Mouse (Mus musculus): ENCODE data around the gene Nrarp. TPM values are rescaled to one million over a fixed set of nuclear protein-coding genes. Genes with fewer than 3 reads are reported as not detected.

The Nrarp gene
- polyA plus RNA-seq, 1 experiment from 2014 or later, result 8.8 TPM

DNA sequence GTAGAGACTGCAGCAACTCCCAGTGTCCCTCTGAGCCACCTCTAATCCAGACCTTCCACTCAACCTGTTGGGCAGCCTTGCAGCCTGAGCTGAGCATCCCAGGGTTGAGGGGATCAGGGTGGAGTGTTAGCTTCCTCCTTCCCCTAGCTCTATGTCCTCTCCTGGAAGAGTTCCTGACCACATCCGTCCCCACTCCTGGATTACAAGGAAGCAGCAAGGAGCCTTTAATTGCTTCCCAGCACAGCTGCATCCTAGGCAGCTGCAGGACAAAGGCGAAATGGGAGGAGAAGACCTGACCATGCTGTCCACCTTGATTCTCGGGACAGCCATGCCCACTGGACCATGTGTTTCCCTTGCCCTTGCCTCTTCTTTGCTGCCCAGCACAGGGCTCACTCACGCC, 3.5 kb upstream of the Nrarp start:
- peak overlapping the region; percentile 62 for H3K27ac ChIP-seq (replicated peaks; ENCODE audit: low read depth, low read length)
- ATAC-seq (ENCODE audit: insufficient number of reproducible peaks, low FRiP score, low TSS enrichment, low read depth), result no peak
- no peak overlapping the region for H3K9ac ChIP-seq (ENCODE audit: low read length)
- H3K4me3 ChIP-seq (ENCODE audit: low read depth, low read length), result no peak overlapping the region
- H3K9me3 ChIP-seq (ENCODE audit: control insufficient read depth, low read length), result no peaks in the 10 kb centered on the region
- no peaks in the 10 kb centered on the region for H3K36me3 ChIP-seq (ENCODE audit: control insufficient read depth, insufficient read depth, low read length)
- 35% methylated on average over 4 of the region's 4 CpGs for WGBS
- DNase-seq (ENCODE audit: low spot score), result peak; percentile 30
- peaks cover 16% of the 10 kb centered on the region for H3K27me3 ChIP-seq (ENCODE audit: control insufficient read depth, insufficient read depth, low read length)
- peak overlapping the region; percentile 31 for H3K4me2 ChIP-seq (ENCODE audit: low read depth, severe bottlenecking)
- peaks cover 45% of the 10 kb centered on the region for H3K4me1 ChIP-seq (ENCODE audit: control insufficient read depth, insufficient read depth, low read length)

DNA sequence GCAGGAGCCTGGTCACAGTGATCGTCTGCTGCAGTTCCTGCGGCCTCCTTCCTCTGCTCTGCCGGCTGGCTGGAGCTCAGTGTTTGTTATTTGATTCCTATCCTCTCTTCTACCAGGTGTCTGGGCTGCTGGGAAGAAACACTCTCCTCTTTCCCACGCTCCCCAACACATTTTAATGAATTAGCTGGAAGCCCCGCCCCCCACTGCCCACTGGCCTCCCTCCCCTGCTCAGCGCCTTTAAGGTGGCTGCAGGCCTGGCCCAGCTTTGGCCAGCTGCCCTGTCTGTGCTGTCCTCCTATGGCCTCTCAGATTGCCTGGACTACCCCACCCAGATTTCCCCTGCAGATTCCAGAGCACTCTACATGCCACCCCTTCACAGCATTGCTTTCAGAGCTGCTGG, 2.9 kb upstream of the Nrarp start:
- no peak overlapping the region for H3K4me3 ChIP-seq (ENCODE audit: low read depth, low read length)
- H3K36me3 ChIP-seq (ENCODE audit: control insufficient read depth, insufficient read depth, low read length), result no peaks in the 10 kb centered on the region
- H3K4me2 ChIP-seq (ENCODE audit: low read depth, severe bottlenecking), result peak overlapping the region; percentile 31
- peaks cover 45% of the 10 kb centered on the region for H3K4me1 ChIP-seq (ENCODE audit: control insufficient read depth, insufficient read depth, low read length)
- no peaks in the 10 kb centered on the region for H3K9me3 ChIP-seq (ENCODE audit: control insufficient read depth, low read length)
- peaks cover 20% of the 10 kb centered on the region for H3K27me3 ChIP-seq (ENCODE audit: control insufficient read depth, insufficient read depth, low read length)
- WGBS, result 3% methylated on average over 6 of the region's 6 CpGs
- 0 out of 2 replicates have a peak overlapping the region, but pooled peaks have one; percentile 34 for H3K9ac ChIP-seq (ENCODE audit: low read length)
- peak overlapping the region; percentile 62 for H3K27ac ChIP-seq (replicated peaks; ENCODE audit: low read depth, low read length)
- DNase-seq (ENCODE audit: low spot score), result peak; percentile 73
- ATAC-seq (ENCODE audit: insufficient number of reproducible peaks, low FRiP score, low TSS enrichment, low read depth), result peak; percentile 18; the same call in 1 of the 2 replicates

DNA sequence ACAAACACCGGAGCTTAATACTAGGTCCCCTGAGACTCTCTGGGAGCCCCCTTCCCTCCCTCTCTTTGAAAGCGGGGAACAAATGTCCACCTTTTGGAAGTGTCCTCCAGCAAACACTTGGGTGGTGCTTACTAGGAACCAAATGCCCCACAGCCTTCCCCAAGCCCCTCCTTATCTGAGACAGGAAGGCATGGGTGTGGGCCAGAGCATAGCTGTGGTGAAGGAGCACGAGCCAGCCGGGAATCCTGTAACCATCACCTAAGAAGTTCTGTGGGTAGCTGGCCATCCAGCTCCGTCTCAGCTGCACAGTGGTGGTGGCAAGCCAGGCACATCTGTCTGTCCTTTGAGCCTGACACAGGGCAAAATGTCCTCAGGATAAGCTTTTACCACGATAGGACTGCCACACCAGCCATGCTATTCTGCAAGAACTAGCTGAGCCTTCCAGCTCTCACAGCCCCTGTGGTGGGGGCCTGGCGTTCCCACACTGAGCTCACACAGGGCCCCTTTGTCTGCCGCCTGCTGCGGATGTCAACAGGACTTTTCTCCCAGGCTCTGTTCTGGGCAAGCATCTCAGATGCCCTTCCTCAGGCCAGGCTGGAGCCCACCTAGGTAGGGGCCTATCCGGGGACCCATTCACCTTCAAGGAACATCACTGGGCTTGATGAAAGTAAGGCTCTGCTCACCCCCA, 2.1 kb upstream of the Nrarp start:
- peak; percentile 39 for DNase-seq (ENCODE audit: low spot score)
- Histone ChIP-seq H3K4me3 (ENCODE audit: low read depth, low read length) (no peak overlapping the region), H3K27me3 (ENCODE audit: control insufficient read depth, insufficient read depth, low read length) (peaks cover 22% of the 10 kb centered on the region), H3K27ac (replicated peaks; ENCODE audit: low read depth, low read length) (0 out of 2 replicates have a peak overlapping the region, but pooled peaks have one; percentile 3), H3K4me2 (ENCODE audit: low read depth, severe bottlenecking) (no peak overlapping the region; the same call in 1 of the 2 replicates), H3K9ac (ENCODE audit: low read length) (no peak overlapping the region), H3K9me3 (ENCODE audit: control insufficient read depth, low read length) (no peaks in the 10 kb centered on the region), H3K36me3 (ENCODE audit: control insufficient read depth, insufficient read depth, low read length) (no peaks in the 10 kb centered on the region), H3K4me1 (ENCODE audit: control insufficient read depth, insufficient read depth, low read length) (peaks cover 45% of the 10 kb centered on the region)
- ATAC-seq (ENCODE audit: insufficient number of reproducible peaks, low FRiP score, low TSS enrichment, low read depth), result no peak; the same call in 1 of the 2 replicates
- 22% methylated on average over 10 of the region's 10 CpGs for WGBS

DNA sequence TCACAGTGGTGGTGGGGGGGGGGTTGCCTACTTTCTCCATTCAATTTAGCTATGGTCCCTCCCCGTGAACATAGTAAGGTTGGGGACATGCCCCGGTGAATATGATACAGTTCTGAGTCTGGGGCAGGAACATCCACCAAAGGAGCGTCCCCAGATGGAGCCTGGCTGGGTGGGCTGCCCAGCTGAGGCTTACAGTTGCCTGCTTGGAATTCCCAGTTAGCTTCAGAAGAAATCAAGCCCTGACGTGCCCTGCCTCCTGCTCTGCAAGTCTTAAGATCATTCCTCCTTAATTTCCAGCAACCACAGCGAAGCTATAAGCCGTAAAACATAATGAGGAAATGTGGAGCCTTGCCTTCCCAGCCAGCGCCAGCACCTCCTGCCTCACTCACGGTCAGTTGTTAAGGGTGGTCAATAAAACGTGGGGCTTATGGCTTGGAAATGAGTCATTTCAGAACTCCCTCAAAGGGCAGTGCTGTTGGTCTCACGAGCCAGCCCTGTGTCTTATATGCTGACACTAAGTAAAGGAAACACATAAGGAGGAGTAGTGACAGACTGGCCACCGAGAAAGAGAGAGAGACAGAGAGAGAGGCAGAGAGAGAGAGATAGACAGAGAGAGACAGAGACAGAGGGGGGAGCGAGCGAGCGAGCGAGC, 866 bp upstream of the Nrarp start:
- peak overlapping the region; percentile 48 for H3K4me3 ChIP-seq (ENCODE audit: low read depth, low read length)
- no peak overlapping the region for H3K9ac ChIP-seq (ENCODE audit: low read length)
- peak overlapping the region; percentile 81 for H3K4me2 ChIP-seq (ENCODE audit: low read depth, severe bottlenecking)
- ATAC-seq (ENCODE audit: insufficient number of reproducible peaks, low FRiP score, low TSS enrichment, low read depth) (no peak), DNase-seq (ENCODE audit: low spot score) (peak; percentile 60)
- no peaks in the 10 kb centered on the region for H3K9me3 ChIP-seq (ENCODE audit: control insufficient read depth, low read length)
- no peaks in the 10 kb centered on the region for H3K36me3 ChIP-seq (ENCODE audit: control insufficient read depth, insufficient read depth, low read length)
- peak overlapping the region; percentile 59; the same call in 1 of the 2 replicates for H3K27ac ChIP-seq (replicated peaks; ENCODE audit: low read depth, low read length)
- H3K4me1 ChIP-seq (ENCODE audit: control insufficient read depth, insufficient read depth, low read length), result peaks cover 45% of the 10 kb centered on the region
- WGBS, result 12% methylated on average over 15 of the region's 15 CpGs
- H3K27me3 ChIP-seq (ENCODE audit: control insufficient read depth, insufficient read depth, low read length), result peaks cover 31% of the 10 kb centered on the region

DNA sequence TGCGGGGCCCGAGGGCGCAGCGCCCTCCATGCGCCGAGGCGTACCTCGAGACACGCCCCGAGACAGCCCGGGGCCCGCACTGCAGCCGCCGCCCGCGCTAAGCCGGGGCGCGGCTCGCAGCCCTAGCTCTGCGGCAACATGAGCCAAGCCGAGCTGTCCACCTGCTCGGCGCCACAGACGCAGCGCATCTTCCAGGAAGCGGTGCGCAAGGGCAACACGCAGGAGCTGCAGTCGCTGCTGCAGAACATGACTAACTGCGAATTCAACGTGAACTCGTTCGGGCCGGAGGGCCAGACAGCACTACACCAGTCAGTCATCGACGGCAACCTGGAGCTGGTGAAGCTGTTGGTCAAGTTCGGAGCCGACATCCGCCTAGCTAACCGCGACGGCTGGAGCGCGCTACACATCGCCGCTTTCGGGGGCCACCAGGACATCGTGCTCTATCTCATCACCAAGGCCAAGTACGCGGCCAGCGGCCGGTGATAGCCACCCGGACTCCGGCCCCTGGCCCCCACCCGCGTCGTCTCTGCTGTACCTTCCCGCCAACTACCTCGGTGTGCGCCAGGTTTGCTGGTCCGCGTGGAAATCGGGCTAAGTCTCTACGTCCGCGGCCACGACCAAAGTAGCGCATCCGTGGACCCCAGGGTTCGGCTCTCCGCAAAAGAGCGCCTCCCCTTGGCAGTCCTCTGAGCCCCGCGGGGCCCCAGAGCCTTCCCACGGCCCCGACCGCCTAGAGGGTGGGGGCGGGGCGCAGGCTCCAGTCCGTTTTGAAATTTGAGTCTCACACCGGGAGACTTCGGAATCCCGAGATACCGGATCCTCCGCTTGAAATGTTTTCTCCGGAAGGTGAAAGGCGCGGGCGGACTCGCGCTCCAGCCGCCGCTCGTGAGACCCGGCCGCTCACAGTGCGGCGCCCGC, 674 bp downstream of the Nrarp start:
- H3K27ac ChIP-seq (replicated peaks; ENCODE audit: low read depth, low read length), result peak overlapping the region; percentile 52
- peak; percentile 68 for DNase-seq (ENCODE audit: low spot score)
- under 1% methylated on average over 100 of the region's 100 CpGs for WGBS
- peaks cover 31% of the 10 kb centered on the region for H3K27me3 ChIP-seq (ENCODE audit: control insufficient read depth, insufficient read depth, low read length)
- H3K36me3 ChIP-seq (ENCODE audit: control insufficient read depth, insufficient read depth, low read length), result no peaks in the 10 kb centered on the region
- H3K9ac ChIP-seq (ENCODE audit: low read length), result peak overlapping the region; percentile 52
- H3K4me2 ChIP-seq (ENCODE audit: low read depth, severe bottlenecking), result peak overlapping the region; percentile 81
- ATAC-seq (ENCODE audit: insufficient number of reproducible peaks, low FRiP score, low TSS enrichment, low read depth), result 0 out of 2 replicates have a peak, but pooled peaks have one; percentile 12
- H3K4me3 ChIP-seq (ENCODE audit: low read depth, low read length), result peak overlapping the region; percentile 48
- H3K4me1 ChIP-seq (ENCODE audit: control insufficient read depth, insufficient read depth, low read length), result peaks cover 48% of the 10 kb centered on the region
- no peaks in the 10 kb centered on the region for H3K9me3 ChIP-seq (ENCODE audit: control insufficient read depth, low read length)

DNA sequence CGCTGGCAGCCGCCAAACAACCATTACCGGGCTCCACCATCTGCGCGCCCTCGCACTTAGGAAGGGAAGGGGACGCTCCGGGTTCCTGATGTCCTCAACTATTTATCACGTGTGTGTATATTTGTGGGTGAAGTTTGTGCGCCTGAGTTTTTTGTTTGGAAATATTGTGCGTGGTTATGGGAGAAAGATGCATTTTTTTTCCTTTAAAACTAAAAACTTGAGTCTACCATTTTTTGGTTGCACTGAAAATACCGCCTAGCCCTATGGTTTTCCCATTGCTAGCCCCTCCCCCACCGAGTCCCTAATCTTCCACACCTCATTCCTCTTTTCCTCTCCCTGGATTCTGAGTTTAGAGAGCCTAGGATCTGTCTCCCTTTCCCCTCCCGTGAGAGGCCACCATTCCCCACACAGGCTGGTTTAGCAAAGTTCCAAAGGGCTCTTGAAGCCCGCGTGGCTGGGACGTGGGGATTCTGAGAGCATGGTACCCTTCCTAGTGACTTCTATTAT, 1.4 kb downstream of the Nrarp start:
- peak overlapping the region; percentile 81 for H3K4me2 ChIP-seq (ENCODE audit: low read depth, severe bottlenecking)
- under 1% methylated on average over 17 of the region's 17 CpGs for WGBS
- no peaks in the 10 kb centered on the region for H3K36me3 ChIP-seq (ENCODE audit: control insufficient read depth, insufficient read depth, low read length)
- peaks cover 31% of the 10 kb centered on the region for H3K27me3 ChIP-seq (ENCODE audit: control insufficient read depth, insufficient read depth, low read length)
- H3K9ac ChIP-seq (ENCODE audit: low read length), result 0 out of 2 replicates have a peak overlapping the region, but pooled peaks have one; percentile 52
- H3K9me3 ChIP-seq (ENCODE audit: control insufficient read depth, low read length), result no peaks in the 10 kb centered on the region
- ATAC-seq (ENCODE audit: insufficient number of reproducible peaks, low FRiP score, low TSS enrichment, low read depth) (no peak), DNase-seq (ENCODE audit: low spot score) (peak; percentile 47)
- H3K4me1 ChIP-seq (ENCODE audit: control insufficient read depth, insufficient read depth, low read length), result peaks cover 41% of the 10 kb centered on the region
- no peak overlapping the region for H3K27ac ChIP-seq (replicated peaks; ENCODE audit: low read depth, low read length)
- peak overlapping the region; percentile 48 for H3K4me3 ChIP-seq (ENCODE audit: low read depth, low read length)

DNA sequence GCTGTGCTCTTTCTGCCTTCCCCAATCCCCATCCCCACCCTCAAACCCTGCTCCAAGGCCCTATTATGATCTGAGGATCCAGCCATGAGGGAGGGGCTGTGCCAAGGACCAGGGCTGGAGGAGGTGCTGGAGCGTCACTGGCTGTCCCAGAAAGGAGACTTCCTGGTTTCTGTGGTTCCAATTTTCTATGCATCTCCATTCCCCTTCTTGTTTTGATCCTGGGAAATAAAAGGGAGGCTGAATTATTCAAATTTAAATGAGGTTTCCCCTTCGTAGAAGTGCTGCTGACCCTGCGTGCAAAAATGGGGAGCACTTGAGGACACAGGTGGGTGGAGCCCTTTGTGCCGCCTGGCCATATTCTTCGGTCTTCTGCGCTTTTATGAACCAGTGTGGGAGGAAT, 2.1 kb downstream of the Nrarp start:
- 35% methylated on average over 6 of the region's 6 CpGs for WGBS
- Histone ChIP-seq H3K4me1 (ENCODE audit: control insufficient read depth, insufficient read depth, low read length) (peaks cover 34% of the 10 kb centered on the region), H3K27me3 (ENCODE audit: control insufficient read depth, insufficient read depth, low read length) (peaks cover 31% of the 10 kb centered on the region), H3K4me3 (ENCODE audit: low read depth, low read length) (no peak overlapping the region), H3K9me3 (ENCODE audit: control insufficient read depth, low read length) (no peaks in the 10 kb centered on the region), H3K4me2 (ENCODE audit: low read depth, severe bottlenecking) (no peak overlapping the region), H3K9ac (ENCODE audit: low read length) (no peak overlapping the region), H3K27ac (replicated peaks; ENCODE audit: low read depth, low read length) (no peak overlapping the region), H3K36me3 (ENCODE audit: control insufficient read depth, insufficient read depth, low read length) (no peaks in the 10 kb centered on the region)
- DNase-seq (ENCODE audit: low spot score) (no peak), ATAC-seq (ENCODE audit: insufficient number of reproducible peaks, low FRiP score, low TSS enrichment, low read depth) (no peak)

DNA sequence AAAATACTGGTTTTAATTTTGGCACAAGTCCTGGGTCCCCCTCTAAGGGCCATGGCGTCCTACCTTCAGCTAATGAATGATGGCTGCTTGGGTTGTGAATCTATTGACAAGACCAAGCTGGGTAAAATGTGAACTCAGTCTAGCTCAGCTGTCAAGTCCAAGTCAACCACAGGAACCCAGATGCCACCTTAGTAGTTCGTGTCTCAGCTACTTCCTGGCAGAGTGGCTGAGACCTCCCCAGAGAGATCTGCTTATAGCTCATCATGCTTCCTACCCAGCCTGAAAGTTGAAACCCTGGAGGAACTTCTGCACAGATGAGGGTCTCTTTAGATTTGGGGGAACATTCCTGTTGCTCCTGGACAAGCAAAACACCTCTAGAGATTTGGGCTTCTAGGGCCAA, 2.8 kb downstream of the Nrarp start:
- H3K36me3 ChIP-seq (ENCODE audit: control insufficient read depth, insufficient read depth, low read length), result no peaks in the 10 kb centered on the region
- H3K4me2 ChIP-seq (ENCODE audit: low read depth, severe bottlenecking), result no peak overlapping the region
- DNase-seq (ENCODE audit: low spot score) (no peak), ATAC-seq (ENCODE audit: insufficient number of reproducible peaks, low FRiP score, low TSS enrichment, low read depth) (no peak)
- no peak overlapping the region for H3K9ac ChIP-seq (ENCODE audit: low read length)
- WGBS, result 75% methylated on average over 2 of the region's 2 CpGs
- H3K9me3 ChIP-seq (ENCODE audit: control insufficient read depth, low read length), result no peaks in the 10 kb centered on the region
- no peak overlapping the region for H3K27ac ChIP-seq (replicated peaks; ENCODE audit: low read depth, low read length)
- no peak overlapping the region for H3K4me3 ChIP-seq (ENCODE audit: low read depth, low read length)
- H3K4me1 ChIP-seq (ENCODE audit: control insufficient read depth, insufficient read depth, low read length), result peaks cover 27% of the 10 kb centered on the region
- H3K27me3 ChIP-seq (ENCODE audit: control insufficient read depth, insufficient read depth, low read length), result peaks cover 31% of the 10 kb centered on the region
